ENCODE assay signal across 12 mouse cellular contexts in genomic region chr6:39301484-39301883, GRCm38 (mm10).
DNase-seq lines count a peak whose midpoint lies in the region; ATAC-seq and TF ChIP-seq lines count a peak whose summit lies in the region.
"Had no signal": no experiment of that assay in that cellular context is flagged by ENCODE, and none has a peak within 500 bp of the region (broad histone marks: within the 10 kb centered on the region; RNA-seq: fewer than 3 reads in every experiment).

No protein-coding gene starts in this region.

- 80% methylated on average over 3 of the region's 3 CpGs for WGBS in thymus, adult 2 months
- 85% methylated on average over 3 of the region's 3 CpGs for WGBS in hindbrain, embryonic 11.5 days

- no peak overlapping the region for H3K4me3 ChIP-seq in thymus, adult 2 months (ENCODE audit: control insufficient read depth, insufficient read depth, low read length)
- no peak overlapping the region for H3K4me3 ChIP-seq in hindbrain, embryonic 11.5 days (ENCODE audit: low read depth, low read length)
- H3K4me3 ChIP-seq: embryonic facial prominence, embryonic 13.5 days; limb, embryonic 12.5 days had no signal

- H3K27ac ChIP-seq in thymus, adult 2 months (ENCODE audit: control insufficient read depth, insufficient read depth, low read length): no peak overlapping the region
- no peak overlapping the region for H3K27ac ChIP-seq in hindbrain, embryonic 11.5 days (ENCODE audit: low read depth, low read length)
- H3K27ac ChIP-seq: embryonic facial prominence, embryonic 13.5 days; limb, embryonic 12.5 days had no signal

- H3K9me3 ChIP-seq in hindbrain, embryonic 11.5 days (ENCODE audit: control insufficient read depth, low read length): no peaks in the 10 kb centered on the region
- H3K9me3 ChIP-seq: embryonic facial prominence, embryonic 13.5 days had no signal

- H3K4me1 ChIP-seq in thymus, adult 2 months (replicated peaks; ENCODE audit: control insufficient read depth, insufficient read depth, low read length): no peaks in the 10 kb centered on the region; the same call in 1 of the 2 replicates
- H3K4me1 ChIP-seq in hindbrain, embryonic 11.5 days (replicated peaks; ENCODE audit: control insufficient read depth, insufficient read depth, low read length): peaks cover 3% of the 10 kb centered on the region

- peak; percentile 32 to 51 for DNase-seq in adrenal gland, postnatal 36 days
- DNase-seq in adrenal gland, adult 18-20 months (ENCODE audit: low spot score in 2 of 2): no peak
- DNase-seq in thymus, adult 2 months: peak; percentile 22
- DNase-seq in thymus, postnatal 36 days: no peak
- DNase-seq in hindbrain, embryonic 11.5 days (ENCODE audit: low spot score): no peak
- no peak for DNase-seq in layer of hippocampus, postnatal 14 days (ENCODE audit: low spot score in 2 of 2)
- DNase-seq: cerebellum, adult 2 months; right cerebral cortex, postnatal 25 days had no signal

- no peak for TF ChIP-seq CTCF in thymus, adult 2 months (IDR thresholded peaks at IDR 0.05; ENCODE audit: borderline replicate concordance, control insufficient read depth, extremely low read depth, insufficient read depth, low read length, poor library complexity)

- H3K9ac ChIP-seq in hindbrain, embryonic 11.5 days (ENCODE audit: low read depth, low read length): no peak overlapping the region
- H3K9ac ChIP-seq: embryonic facial prominence, embryonic 13.5 days; limb, embryonic 12.5 days had no signal

- ATAC-seq in common myeloid progenitor, adult 5-6 weeks (replicated peaks; ENCODE audit: low read depth, poor library complexity, severe bottlenecking): peak; percentile 60
- ATAC-seq in neutrophil, adult 5-6 weeks (ENCODE audit: extremely low read depth, insufficient number of reproducible peaks, low FRiP score, poor library complexity, severe bottlenecking): peak; percentile 61; the same call in 1 of the 2 replicates
- no peak for ATAC-seq in hindbrain, embryonic 11.5 days (ENCODE audit: low FRiP score)

- no peaks in the 10 kb centered on the region for H3K36me3 ChIP-seq in thymus, adult 2 months (ENCODE audit: control insufficient read depth, insufficient read depth, low read length)
- no peaks in the 10 kb centered on the region for H3K36me3 ChIP-seq in hindbrain, embryonic 11.5 days (ENCODE audit: control insufficient read depth, insufficient read depth, low read length)
- H3K36me3 ChIP-seq: embryonic facial prominence, embryonic 13.5 days; limb, embryonic 12.5 days had no signal

- TF ChIP-seq POLR2A in thymus, adult 2 months (IDR thresholded peaks at IDR 0.05; ENCODE audit: control insufficient read depth, extremely low read depth, insufficient read depth, low read length, poor library complexity): no peak

- no peak overlapping the region for H3K4me2 ChIP-seq in hindbrain, embryonic 11.5 days (replicated peaks; ENCODE audit: low read depth, low read length)
- H3K4me2 ChIP-seq: embryonic facial prominence, embryonic 13.5 days; limb, embryonic 12.5 days had no signal

- H3K27me3 ChIP-seq in thymus, adult 2 months (ENCODE audit: control insufficient read depth, insufficient read depth, low read length): no peaks in the 10 kb centered on the region
- no peaks in the 10 kb centered on the region for H3K27me3 ChIP-seq in hindbrain, embryonic 11.5 days (ENCODE audit: control insufficient read depth, insufficient read depth, low read length)
- H3K27me3 ChIP-seq: embryonic facial prominence, embryonic 13.5 days; limb, embryonic 12.5 days had no signal

Comparison
In these comparisons a context has a peak if more than half of its experiments do, and no peak if none do; other contexts are left out.
1. DNase-seq: peak in adrenal gland, postnatal 36 days (2 of 2) and thymus, adult 2 months (single experiment); none in adrenal gland, adult 18-20 months (0 of 2), thymus, postnatal 36 days (0 of 2), hindbrain, embryonic 11.5 days (single experiment) and layer of hippocampus, postnatal 14 days (0 of 2).